Mouse (Mus musculus): ENCODE results near the gene Ube3c.
"Not testable (repeated sequence)": the region's sequence is repeated elsewhere in the genome, so short reads cannot be mapped to it uniquely, and the experiment has no call there.

The Ube3c gene

DNA sequence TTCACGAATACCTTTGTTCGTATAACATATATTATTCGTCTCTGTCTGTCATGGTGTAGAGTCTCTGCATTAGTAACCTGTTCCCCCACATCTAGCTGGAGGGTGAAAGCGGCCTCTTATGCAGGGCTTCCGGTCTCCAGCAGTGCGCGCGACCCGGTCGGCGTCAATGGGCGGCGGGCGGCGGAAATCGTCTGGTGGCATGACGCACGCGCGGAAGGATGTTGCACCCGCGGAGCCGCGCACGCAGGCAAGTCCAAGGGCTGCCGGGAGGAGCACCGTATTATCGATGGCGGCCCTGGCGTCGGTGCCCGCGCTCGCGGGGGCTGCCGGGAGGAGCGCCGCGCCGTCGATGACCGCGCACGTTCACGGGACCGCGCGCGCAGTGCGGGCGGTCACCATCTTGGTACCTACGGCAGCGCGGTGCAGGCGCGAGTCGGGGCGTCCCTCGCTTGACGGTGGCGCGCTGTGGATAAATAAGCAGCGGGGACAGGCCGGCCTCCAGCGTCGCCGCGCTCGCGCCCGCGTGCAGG lies at the start of gene Ube3c:
TSS of gene Ube3c (plus strand) at position 395 of the 530 bp plus-strand sequence.
- peak; percentile 100 for DNase-seq

DNA sequence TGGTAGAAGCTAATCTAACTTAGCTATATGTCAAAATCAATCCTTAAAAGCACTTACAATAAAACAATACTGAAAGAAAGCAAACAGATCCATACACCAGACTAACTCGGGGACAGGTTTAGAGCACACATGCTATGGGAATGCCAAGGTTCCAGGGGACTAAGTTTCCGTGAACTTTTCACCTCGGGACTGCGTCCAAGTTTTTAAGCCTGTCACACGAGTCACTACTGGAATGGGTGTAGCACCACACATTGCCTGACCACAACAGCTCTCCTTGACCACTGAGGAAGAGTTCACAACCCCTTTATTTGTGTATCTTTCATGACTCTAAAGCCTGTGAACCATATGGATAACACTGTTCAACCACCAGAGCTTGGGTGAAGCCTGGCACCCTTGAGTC lies 8.9 kb upstream of the Ube3c start:
- no peak for DNase-seq

DNA sequence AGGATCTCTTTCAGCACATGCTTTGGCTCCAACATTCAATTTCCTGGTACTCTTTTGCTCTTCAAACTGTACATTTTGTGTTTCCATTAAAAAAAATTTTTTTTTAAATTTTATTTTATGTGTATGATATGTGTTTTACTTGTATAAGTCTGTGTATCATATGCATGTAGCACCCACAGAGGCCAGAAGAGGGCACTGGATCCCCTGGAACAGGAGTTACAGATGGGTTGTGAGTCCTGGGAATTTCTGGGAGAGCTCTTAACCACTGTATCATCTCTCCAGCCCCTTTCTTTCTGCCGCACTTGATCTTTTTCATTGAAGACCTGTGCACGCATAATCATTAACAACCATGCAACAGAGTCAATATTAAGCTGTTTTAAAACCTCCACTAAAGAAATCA lies 8.4 kb upstream of the Ube3c start:
- no peak for DNase-seq

DNA sequence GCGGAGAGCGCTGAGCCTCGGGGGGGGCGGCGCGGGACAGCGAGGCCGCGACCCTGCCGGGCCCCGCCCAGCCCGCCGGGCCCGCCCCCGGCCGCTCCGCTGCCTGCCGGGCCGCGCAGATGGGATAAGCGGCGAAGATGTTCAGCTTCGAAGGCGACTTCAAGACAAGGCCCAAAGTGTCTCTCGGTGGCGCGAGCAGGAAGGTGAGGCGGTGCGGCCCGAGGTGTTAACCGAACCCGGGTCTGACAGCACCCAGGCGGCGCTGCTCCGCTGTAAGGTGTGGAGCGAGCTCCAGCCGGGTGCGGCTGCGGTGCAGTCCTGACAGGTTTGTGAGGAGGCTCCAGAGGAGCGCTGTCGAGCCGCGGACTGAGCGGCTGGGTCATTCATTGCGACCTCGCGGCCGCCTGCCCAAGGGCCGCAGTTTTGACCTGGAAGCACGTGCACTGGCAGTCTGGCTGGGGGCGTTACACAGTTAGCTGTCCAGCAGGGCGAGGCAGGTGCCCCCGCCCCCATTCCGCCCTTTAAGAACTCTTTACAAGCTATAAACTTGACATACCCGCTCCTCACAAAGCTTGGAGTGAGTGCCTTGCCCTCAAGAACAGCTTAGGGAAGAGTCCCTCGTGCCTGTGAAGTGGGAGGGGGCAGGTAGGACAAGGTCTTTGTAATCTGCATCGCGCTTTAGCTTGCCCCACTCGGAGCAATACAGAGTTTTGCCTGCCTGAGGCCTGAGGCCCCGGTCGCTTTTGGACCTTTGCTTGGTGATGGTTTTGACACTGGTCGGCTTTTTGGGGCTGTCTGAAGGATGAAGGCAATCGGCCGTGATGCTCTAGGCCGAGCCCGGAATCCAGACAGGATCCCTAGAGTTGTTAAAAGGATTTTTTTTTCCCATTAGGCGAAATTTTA lies 587 bp downstream of the Ube3c start:
- DNase-seq, result no peak

DNA sequence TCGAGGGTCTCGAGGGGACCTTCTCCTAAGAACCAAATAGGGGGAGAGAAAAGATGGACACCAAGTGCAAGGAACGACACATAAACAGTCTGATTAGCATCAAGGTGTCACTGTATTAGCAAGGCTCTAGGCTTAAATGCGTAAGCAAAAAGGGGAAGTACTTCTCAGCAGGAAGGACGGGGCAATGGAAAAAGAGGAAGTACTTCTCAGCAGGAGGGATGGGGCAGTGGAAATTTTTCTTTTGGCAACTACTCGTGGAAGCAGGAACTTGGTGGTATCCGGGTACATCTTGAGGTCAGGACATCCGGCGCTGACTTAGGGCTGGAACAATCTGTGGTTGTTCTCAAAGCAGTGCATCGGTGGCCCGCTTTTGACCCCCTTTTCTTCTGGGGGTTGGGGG lies 5.2 kb downstream of the Ube3c start:
- peak; percentile 88 for DNase-seq

DNA sequence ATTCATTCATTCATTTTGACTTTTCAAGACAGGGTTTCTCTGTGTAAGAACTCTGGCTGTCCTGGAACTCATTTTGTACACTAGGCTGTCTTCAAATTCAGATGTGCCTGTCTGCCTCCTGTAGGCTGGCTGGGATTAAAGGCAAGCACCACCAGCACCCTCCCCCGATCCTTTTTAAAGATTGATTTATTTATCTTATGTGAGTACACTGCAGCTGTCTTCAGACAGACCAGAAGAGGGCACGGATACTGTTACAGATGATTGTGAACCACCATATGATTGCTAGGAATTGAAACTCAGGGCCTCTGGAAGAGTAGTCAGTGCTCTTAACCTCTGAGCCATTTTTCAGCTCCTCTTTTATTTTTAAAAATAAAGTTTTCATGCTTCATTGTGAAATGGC lies 6.0 kb downstream of the Ube3c start:
- DNase-seq, result no peak

DNA sequence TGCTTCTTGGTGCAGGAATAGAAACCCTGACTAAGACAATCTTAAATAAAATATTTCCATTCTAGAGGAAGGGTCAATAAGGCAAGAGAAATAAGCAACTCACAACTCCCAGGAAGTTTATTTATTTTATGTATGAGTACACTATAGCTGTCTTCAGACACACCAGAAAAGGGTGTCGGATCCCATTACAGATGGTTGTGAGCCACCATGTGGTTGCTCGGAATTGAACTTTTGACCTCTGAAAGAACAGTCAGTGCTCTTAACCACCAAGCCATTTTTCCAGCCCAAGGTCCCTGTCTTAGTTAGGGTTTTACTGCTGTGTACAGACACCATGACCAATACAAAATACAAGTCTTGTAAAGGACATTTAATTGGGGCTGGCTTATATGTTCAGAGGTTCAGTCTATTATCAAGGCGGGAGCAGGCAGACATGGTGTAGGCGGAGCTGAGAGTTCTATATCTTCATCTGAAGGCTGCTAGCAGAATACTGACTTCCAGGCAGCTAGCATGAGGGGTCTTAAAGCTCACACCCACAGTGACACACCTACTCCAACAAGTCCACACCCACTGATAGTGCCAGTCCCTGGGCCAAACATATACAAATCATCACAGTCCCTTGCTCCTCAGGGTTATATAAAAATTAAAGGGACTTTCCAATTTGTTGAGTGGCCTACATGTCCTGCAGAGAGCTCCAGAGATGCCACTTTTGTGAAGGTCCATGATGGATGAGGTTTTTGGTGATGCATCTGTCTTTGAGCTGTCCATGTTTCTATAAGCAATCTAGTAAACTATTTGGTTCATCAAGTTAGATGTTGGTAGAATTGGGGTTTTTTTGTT lies 9.0 kb downstream of the Ube3c start:
- no peak for DNase-seq

DNA sequence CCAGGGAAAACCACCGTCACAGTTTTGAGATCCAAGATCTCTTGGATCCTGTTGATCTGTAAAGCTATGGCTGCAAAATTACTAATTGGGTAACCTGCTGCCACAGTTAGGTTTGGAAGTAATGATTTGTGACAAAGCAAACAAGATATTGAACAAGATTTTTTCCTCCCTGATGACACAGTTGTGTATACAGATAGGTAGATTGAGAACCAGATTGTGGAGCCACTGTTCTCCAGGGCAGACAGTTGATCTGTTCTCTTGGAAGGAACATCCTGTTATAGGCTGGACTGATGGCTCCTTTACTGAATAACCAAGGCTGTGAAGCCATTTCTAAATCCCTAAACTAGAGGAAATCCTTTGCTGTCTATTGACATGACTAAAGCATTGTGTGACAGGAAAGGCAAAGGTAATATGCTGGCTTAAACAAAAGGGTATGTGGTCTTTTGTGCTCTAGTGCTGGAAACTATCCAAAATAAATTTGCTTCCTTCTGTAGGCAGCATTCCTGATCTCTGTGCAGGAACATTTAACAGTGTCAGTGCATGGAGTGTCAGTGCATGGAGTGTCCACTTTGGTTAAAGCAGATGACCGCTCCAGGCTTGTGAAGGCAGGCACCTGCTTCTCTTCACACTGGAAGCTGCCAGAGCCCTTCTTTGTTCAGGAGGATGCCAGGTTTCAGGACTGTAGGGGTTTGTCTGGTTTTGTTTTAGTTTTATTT lies 15.0 kb downstream of the Ube3c start:
- DNase-seq, result peak; percentile 81

DNA sequence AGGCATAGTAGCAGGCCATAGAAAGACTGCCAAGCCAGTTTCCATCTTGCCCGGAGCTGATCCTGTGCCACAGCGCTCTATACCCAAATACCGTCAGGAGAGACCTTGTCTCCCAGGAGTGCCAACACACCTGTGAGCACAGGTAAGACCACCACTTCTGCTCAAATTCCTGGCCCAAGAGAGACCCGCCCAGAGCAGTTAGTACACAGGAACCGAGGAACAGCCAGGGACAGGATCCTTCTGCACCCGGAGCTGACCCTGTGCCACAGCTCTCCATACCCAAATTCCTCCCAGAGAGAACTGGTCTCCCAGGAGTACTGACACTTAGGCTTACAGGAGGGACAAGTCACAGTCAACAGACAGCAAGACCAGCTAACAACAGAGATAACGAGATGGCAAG lies 23.1 kb downstream of the Ube3c start:
- DNase-seq, result peak; percentile 82

DNA sequence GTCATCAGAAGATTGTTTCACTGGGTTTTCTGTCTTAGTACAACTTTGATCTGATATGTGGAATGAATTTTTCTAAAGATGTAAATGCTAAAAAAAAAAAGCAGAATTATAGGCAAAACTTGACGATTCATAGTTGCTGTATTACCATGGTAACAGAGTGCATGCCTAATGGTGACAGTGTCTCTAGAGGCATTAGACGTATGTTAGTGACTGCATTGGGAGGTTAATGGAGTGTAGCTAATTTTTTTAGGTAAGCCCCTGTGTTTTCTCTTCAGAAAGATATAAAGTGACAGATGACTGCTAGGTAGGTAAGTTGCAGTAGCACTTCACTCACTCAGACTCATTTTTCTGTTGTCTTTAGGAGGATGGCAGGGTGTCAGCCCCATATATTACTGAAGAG lies 37.5 kb downstream of the Ube3c start:
- no peak for DNase-seq

DNA sequence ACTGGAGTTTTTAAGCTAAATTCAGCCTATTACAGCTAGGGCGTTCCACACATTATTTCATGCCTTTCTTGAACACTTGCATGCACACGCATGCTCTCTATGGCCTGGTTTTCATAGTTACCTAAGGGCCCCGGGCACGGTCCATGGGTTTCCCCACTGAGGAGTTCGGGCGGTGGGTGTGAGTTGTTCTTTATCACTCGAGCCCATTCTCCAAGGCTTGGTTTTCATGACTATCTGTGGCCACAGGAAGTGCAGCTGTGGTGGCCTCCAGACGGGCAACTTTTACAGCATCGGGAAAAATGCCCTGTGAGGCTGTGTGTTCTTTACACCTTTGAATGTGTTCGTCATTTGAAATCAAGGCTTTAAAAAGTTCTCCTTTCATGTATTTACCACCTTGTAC lies 56.6 kb downstream of the Ube3c start:
- no peak for DNase-seq

DNA sequence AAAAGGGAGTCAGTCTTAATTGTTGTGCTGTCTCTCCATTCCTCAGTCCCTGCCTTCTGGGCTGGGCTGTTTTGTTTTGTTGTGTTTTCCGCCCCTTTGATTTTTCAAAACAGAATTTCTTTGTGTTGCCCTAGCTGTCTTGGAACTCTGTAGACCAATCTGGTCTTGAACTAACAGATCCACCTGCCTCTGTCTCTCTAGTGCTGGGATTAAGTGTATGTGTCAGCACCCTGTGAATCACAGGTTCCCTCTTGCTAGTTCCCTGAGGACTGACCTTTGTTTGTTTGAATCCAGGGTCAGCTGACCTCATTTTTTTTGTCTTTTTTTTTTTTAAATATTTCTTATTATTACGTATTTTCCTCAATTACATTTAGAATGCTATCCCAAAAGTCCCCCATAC lies 60.9 kb downstream of the Ube3c start:
- no peak for DNase-seq

DNA sequence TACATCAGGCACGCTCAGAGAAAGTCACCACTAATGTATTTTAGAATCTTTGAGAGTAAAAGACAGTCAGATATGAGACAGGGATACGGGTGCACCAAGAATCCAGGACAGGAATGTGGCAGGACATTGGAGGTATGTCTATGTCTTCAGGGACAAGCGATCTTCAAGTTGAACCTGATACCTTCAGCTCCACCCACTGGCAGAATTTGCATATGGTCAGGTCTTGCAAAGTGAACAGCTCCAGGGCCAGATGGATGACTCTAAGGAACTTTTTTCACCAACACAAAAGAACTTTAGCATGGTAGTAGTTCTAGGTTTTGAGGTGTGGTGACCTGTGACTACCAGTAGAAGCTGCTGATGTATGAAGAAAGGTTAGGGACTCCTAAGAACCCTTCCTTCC lies 62.7 kb downstream of the Ube3c start:
- peak; percentile 39 for DNase-seq

DNA sequence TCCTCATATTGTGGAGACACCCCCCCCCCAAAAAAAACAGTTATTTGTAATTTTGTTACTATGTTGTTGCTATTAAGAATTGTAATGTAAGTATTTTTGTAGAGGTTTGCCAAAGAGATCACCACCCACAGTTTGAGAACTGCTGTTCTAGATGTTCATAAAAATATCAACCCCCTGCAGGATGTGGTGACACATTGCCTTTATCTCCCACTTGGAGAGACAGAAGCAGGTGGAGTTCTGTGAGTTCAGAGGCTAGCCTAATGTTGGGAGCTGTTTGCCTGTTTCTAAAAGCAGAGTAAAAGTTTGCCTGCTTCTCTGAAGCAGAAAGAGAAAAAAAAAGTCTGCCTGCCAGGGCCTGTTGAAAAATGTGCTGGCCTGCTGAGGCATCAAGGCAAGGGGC lies 67.3 kb downstream of the Ube3c start:
- peak; percentile 6 for DNase-seq

DNA sequence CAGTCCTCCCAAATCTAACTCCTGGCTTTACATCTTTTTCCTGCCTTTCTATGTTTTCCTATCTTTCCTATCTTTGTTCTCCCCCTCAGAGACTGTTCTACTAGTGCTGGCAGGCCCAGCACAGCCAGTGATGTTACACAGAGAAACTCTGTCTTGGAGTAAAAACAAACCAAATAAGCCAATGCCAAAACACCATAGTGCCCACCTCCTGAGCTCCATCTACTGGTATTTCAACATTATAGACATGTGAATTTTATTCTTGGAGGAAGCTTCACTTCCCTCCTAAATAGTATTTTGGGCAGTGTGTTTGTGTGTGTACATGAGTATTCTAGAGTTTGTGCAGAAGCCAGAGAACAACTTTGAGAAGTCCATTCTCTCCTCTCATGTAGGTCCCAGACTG lies 67.8 kb downstream of the Ube3c start:
- peak; percentile 57 for DNase-seq

DNA sequence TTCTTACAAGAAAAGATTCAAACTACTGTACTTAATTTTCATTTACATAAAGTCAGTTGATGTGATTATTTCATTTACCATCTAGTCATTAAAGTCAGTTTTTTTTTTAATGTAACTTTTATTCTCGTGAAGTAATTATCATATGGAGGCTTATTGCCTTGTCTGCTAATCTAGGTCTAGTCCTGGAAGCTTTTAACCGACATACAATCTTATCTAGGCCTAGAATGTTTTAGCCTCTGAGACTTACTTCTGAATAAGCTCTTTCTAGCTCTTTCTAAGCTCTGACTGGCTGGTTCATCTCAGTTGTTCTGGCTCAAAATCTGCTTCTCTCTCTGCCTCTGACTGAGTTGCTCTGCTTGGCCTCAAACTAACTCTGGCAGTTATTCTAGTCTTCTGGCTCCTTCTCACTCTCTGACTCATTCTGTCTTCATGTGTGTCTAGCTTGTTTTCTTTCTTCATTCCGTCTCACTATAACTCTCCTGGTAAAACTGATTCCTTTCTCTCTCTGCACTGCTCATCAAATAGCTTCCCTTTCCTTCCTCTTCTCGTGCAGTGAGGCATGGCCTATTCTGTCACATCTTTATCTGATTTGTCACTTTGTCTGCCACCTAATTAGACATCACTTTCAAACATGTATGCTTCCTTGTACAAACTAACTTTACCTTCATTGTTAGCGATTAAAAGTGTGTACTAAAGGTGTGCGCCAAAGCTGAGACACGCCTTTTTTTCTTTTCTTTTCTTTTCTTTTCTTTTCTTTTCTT lies 72.3 kb downstream of the Ube3c start:
- DNase-seq, result peak; percentile 7

DNA sequence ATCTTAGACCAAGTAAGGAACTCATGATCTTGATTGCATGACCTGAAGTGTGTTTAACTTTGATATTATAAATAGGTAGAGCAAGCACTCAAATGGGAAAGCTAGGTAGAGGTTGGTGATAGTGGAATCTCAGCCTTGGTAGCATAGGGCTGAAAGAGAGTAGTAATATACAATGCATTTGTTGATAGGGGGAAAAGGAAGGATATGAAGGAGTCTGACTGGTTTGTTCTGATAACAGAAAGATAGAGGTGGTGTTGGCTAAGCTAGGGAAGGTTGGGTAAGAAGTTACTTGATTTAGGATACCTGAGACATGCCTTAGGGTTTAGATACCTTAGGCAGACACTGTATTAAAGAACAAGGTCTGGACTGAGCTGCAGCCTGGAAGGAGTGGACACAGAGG lies 82.7 kb downstream of the Ube3c start:
- no peak for DNase-seq

DNA sequence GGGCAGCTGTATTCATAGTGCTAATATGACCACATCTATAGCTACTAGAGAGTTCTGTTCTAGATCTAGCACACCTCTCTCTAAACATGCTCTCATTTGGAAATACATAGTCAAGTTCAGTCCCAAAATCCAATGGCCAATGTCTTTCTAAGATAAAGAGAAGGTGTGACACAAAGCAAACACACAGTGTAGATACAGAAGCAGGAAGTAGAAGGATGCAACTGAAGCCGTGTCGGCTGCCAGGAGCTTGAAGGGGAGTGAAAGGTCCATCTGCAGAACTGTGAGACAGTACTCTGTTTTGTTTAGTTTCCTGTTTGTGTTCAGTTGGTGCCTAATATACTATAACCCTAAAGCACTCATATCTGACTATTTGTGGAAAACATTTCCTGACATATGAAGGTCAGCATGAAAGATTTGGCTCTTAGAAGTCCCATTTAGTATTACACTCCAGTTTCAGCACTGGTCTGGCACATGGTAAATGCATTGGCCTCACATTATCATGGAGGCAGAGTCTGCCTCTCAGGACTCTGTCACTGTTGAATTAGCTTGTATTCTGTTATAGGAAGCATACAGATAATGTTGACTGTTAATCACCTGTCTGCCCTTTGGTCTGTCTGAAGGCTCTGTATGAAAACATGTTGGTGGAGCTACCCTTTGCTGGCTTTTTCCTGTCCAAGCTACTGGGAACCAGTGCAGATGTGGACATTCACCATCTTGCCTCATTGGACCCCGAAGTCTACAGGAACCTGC lies 88.7 kb downstream of the Ube3c start:
- DNase-seq, result peak; percentile 34

DNA sequence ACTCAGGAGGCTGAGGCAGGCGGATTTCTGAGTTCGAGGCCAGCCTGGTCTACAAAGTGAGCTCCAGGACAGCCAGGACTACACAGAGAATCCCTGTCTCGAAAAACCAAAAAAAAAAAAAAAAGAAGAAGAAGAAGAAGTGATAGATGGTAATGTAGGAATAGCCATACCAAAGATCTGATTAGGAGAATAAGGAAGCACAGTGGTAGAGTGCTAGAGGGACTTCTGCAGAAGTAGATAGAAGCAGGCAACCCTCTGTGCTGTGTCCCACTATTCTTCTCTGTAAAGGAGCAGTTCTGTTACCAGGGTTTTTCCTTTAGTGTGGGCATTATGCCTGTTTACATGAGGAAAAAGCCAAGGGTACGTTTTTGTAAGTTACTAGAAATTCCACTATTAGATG lies 92.2 kb downstream of the Ube3c start:
- DNase-seq, result not testable (repeated sequence)

DNA sequence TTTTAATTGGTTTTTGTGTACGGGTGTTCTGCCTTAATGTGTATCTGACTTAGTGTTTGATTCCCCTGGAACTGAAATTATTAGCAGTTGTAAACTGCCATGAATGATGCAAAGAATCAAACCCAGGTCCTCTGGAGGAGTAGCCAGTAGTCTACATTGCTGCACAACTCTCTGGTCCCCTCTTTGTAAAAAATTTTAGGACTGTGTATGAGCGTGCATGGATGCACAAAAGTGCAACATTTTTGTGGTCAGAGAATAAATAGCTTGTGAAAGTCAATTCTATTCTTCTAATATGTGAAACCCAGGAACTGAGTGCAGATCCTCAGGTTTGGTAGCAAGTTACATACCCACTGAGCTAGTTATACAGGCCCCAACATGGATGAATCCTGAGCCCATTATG lies 96.3 kb downstream of the Ube3c start:
- peak; percentile 19 for DNase-seq

DNA sequence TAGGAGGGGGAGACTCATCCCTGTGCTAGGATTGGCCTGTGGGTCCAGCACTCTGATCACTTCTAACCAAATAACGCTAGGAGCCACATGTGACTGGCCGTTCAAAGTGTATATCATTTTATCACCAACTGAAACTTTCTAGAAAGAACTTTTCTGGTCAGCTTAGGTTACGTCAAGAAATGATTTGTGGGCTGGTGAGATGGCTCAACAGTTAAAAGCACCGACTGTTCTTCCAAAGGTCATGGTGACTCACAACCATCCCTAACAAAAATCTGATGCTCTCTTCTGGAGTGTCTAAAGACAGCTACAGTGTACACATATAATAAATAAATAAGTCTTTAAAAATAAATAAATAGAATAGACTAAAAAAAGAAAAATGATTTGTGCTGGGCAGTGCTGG lies 103.5 kb downstream of the Ube3c start:
- DNase-seq, result peak; percentile 39

DNA sequence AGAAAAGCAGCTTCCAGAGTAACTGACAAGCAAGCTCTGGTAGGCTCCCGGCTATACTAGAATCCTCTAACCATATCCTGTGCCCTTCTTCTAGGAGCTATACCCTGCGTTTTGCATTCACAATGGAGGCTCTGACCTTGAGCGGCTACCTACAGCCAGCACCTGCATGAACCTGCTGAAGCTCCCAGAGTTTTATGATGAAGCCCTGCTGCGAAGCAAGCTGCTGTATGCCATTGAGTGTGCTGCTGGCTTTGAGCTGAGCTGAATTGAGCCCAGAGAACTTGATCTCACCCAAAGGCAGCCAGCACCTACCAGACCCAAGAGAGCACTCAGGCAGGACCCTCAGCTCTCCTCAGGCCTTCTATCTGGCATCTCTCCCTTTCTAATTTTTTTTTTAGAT lies 105.3 kb downstream of the Ube3c start:
- peak; percentile 51 for DNase-seq
